Mouse (Mus musculus): ENCODE measurements around the gene Pdgfra. TPM values are rescaled to one million over a fixed set of nuclear protein-coding genes. Genes with fewer than 3 reads are reported as not detected.

The Pdgfra gene
- polyA plus RNA-seq, 1 experiment from 2014 or later: 56.8 TPM

Small RNA genes lying within 50 kb of the gene (microRNA-seq; reads per million reads assigned to microRNA genes)
- gene Mir7025: not detected

Other genes with a start within 250 kb of the Pdgfra start
- gene Chic2, start 107.5 kb upstream of the Pdgfra start, polyA plus RNA-seq (2014; fragmentation: Nextera tagmentation; extraction: Ambion mirVana): 40.4 and 51.8 TPM in 2 replicates
- gene Gsx2, start 76.7 kb upstream of the Pdgfra start, polyA plus RNA-seq (2014; fragmentation: Nextera tagmentation; extraction: Ambion mirVana): not detected in 2 replicates

Measured in kidney, embryonic 14.5 days (tissue).